Mouse (Mus musculus) cortical plate, adult 2 months (tissue): Measurements from ENCODE around the gene Mybpc2. TPM values are rescaled to one million over a fixed set of nuclear protein-coding genes. Genes with fewer than 3 reads are reported as not detected.
A peak's percentile ranks its signal among the peaks of the same experiment; 100 is the strongest.

ENCODE experiments used
- H3K27ac ChIP-seq: fragments of 200-500 bp; 2 replicates; pipeline ENCODE4 v1.5.1; 2012; ENCODE audit warnings: low read length, control low read depth, inconsistent platforms; ENCODE audit not compliant: insufficient read depth
- H3K4me1 ChIP-seq: fragments of 200-500 bp; 2 replicates; pipeline ENCODE4 v1.6.1; 2011; ENCODE audit warnings: low read length; ENCODE audit not compliant: control insufficient read depth, insufficient read depth
- H3K4me3 ChIP-seq: fragments of 200-500 bp; 2 replicates; pipeline ENCODE4 v1.5.1; 2011; ENCODE audit warnings: mild to moderate bottlenecking, low read length, control low read depth; ENCODE audit not compliant: insufficient read depth
- CTCF ChIP-seq: fragments of 200-500 bp; IDR thresholded peaks from 2 replicates; pipeline ENCODE4 v1.5.1; 2011; ENCODE audit warnings: mild to moderate bottlenecking, control low read depth, low read length; ENCODE audit not compliant: insufficient read depth; ENCODE audit errors: extremely low read depth
- POLR2A ChIP-seq: fragments of 200-500 bp; IDR thresholded peaks from 2 replicates; pipeline ENCODE4 v1.6.1; 2011; ENCODE audit warnings: mild to moderate bottlenecking, low read length, control low read depth; ENCODE audit not compliant: insufficient read depth; ENCODE audit errors: extremely low read depth
- polyA plus RNA-seq: library from polyadenylated mRNA; depleted of rRNA; stranded (reverse); fragments of >200 nt; gene quantifications from 2 replicates; pipeline ENCODE4 v1.2.3, GENCODE M21; 2012

Mybpc2 gene
- polyA plus RNA-seq, 1 experiment = 0.04 TPM

- Histone ChIP-seq H3K4me3 (no peak overlapping the region), H3K27ac (no peak overlapping the region), H3K4me1 (no peaks in the 10 kb centered on the region)
- TF ChIP-seq POLR2A = no peak
- peak; percentile 80 for TF ChIP-seq CTCF
These were observed 36.3 kb upstream of the Mybpc2 start for GRCm38 (mm10) chr7:44560435-44561400.

- no peak overlapping the region for H3K4me3 ChIP-seq
- no peak overlapping the region for H3K27ac ChIP-seq
- H3K4me1 ChIP-seq = 0 out of 2 replicates have a peak, but pooled peaks cover 1% of the 10 kb centered on the region
- no peak for TF ChIP-seq CTCF
- no peak for TF ChIP-seq POLR2A
These were observed 33.2 kb upstream of the Mybpc2 start for GRCm38 (mm10) chr7:44557629-44558028.

- TF ChIP-seq POLR2A (peak; percentile 73; the same call in 1 of the 2 replicates), CTCF (no peak)
- H3K4me1 ChIP-seq = 0 out of 2 replicates have a peak, but pooled peaks cover 1% of the 10 kb centered on the region
- peak within 1 kb of the TSS; percentile 37 for H3K4me3 ChIP-seq
- peak within 1 kb of the TSS; percentile 51; the same call in 1 of the 2 replicates for H3K27ac ChIP-seq
These were observed 29.4 kb upstream of the Mybpc2 start, which contains the start of gene Nr1h2 for GRCm38 (mm10) chr7:44553826-44554225. Gene Nr1h2, minus strand, starts transcription at chr7:44553951.

GRCm38 (mm10) chr7:44553196-44553764 lies 28.8 kb upstream of the Mybpc2 start:
- peak overlapping the region; percentile 51; the same call in 1 of the 2 replicates for H3K27ac ChIP-seq
- TF ChIP-seq CTCF (no peak), POLR2A (no peak)
- 0 out of 2 replicates have a peak, but pooled peaks cover 1% of the 10 kb centered on the region for H3K4me1 ChIP-seq
- H3K4me3 ChIP-seq = peak overlapping the region; percentile 37

- no peak overlapping the region; the same call in 1 of the 2 replicates for H3K4me3 ChIP-seq
- TF ChIP-seq CTCF (no peak), POLR2A (no peak)
- H3K27ac ChIP-seq = no peak overlapping the region
These were observed 27.9 kb upstream of the Mybpc2 start for GRCm38 (mm10) chr7:44552141-44552908.

GRCm38 (mm10) chr7:44551731-44552130 lies 27.3 kb upstream of the Mybpc2 start:
- no peak overlapping the region for H3K4me3 ChIP-seq
- 0 out of 2 replicates have a peak, but pooled peaks cover 1% of the 10 kb centered on the region for H3K4me1 ChIP-seq
- no peak overlapping the region for H3K27ac ChIP-seq
- TF ChIP-seq POLR2A (no peak), CTCF (no peak)

More at GRCm38 (mm10) chr7:44552141-44552908, 27.9 kb upstream of the Mybpc2 start:
- 0 out of 2 replicates have a peak, but pooled peaks cover 1% of the 10 kb centered on the region for H3K4me1 ChIP-seq

GRCm38 (mm10) chr7:44551301-44551700 lies 26.8 kb upstream of the Mybpc2 start:
- H3K27ac ChIP-seq = no peak overlapping the region
- H3K4me1 ChIP-seq = 0 out of 2 replicates have a peak, but pooled peaks cover 1% of the 10 kb centered on the region
- no peak overlapping the region for H3K4me3 ChIP-seq
- TF ChIP-seq CTCF = no peak
- no peak for TF ChIP-seq POLR2A

- Histone ChIP-seq H3K4me1 (0 out of 2 replicates have a peak, but pooled peaks cover 1% of the 10 kb centered on the region), H3K27ac (no peak overlapping the region), H3K4me3 (no peak overlapping the region)
- TF ChIP-seq POLR2A = no peak
- TF ChIP-seq CTCF = no peak
These were observed 25.9 kb upstream of the Mybpc2 start for GRCm38 (mm10) chr7:44550409-44550678.

GRCm38 (mm10) chr7:44549621-44550408 lies 25.4 kb upstream of the Mybpc2 start:
- Histone ChIP-seq H3K4me1 (0 out of 2 replicates have a peak, but pooled peaks cover 1% of the 10 kb centered on the region), H3K27ac (no peak overlapping the region), H3K4me3 (no peak overlapping the region)
- TF ChIP-seq POLR2A (no peak), CTCF (no peak)
